Mouse (Mus musculus): ENCODE results near the gene Oit3. TPM values are rescaled to one million over a fixed set of nuclear protein-coding genes. Genes with fewer than 3 reads are reported as not detected.
"Not testable (repeated sequence)": the region's sequence is repeated elsewhere in the genome, so short reads cannot be mapped to it uniquely, and the experiment has no call there.

The Oit3 gene
- polyA plus RNA-seq, 1 experiment from 2014 or later = 1.7 TPM

DNA sequence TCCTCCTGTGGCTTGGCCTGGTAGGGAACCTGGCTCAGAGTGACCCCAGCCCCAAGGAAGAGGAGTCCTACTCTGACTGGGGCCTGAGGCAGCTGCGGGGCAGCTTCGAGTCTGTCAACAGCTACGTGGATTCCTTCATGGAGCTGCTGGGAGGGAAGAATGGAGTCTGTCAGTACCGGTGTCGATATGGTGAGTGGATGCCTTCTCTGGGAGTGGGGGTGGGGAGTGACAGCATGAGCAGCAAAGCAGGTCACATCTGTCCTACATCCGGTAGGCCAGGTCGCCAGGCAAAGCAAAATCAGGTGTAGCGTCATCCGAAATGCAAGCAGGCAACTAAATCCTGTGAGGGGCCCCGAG is 37.8 kb downstream of the Oit3 start:
- Histone ChIP-seq H3K4me2 (replicated peaks; ENCODE audit: low read depth, low read length) (no peak overlapping the region), H3K27ac (ENCODE audit: low read length) (no peak overlapping the region), H3K27me3 (replicated peaks; ENCODE audit: insufficient read depth, low read length) (no peaks in the 10 kb centered on the region), H3K9me3 (ENCODE audit: low read length) (no peaks in the 10 kb centered on the region), H3K4me1 (ENCODE audit: insufficient read depth, low read depth, low read length) (0 out of 2 replicates have a peak, but pooled peaks cover 3% of the 10 kb centered on the region), H3K4me3 (ENCODE audit: low read depth, low read length) (no peak overlapping the region), H3K36me3 (ENCODE audit: insufficient read depth, low read length) (no peaks in the 10 kb centered on the region), H3K9ac (replicated peaks; ENCODE audit: low read depth) (no peak overlapping the region)
- ATAC-seq (no peak), DNase-seq (ENCODE audit: low spot score) (no peak)
- WGBS = 65% methylated on average over 10 of the region's 10 CpGs
- TF ChIP-seq CTCF (IDR thresholded peaks at IDR 0.05) (no peak), EP300 (IDR thresholded peaks at IDR 0.05) (no peak)

DNA sequence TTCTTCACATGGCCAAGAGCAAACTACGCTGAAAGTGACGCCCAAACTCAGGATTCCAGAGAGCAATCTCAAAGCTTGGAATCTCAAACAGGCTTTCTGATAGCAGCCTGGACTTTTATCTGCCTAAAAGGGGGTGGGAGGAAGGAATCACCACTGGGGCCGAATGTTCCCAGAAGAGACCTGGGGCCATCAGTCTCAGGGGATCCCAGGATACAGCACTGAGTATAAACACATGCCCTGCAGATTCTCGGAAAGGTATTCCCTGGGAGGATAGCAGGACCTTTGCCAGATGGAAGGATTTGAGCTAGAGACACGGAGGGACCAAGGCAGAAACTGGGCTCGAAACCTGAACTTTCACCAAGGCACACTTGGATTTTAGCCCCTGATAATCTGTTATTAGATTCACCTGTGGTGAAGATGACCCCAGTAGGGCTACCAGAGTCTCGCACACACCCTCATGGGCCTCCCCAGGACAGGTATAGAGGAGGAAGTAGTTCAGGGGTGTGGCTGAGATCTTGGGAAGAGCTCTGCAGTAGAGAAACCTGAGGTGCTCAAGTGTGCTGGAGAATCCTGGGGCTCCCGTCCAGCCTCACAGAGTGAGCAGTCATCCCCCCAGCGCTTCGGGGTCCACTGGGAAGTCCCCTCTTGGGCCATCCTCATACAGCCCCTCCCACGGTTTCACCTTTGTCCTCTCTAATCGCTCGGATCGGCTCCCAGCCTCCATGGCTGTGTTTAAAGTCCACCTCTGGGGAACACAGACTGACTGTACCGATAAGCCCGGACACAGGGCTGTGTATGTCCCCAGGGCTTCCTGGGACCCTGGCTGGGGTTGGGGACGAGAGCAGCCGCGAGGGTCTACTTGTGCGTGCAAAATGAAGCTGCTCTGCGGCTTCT is 38.4 kb downstream of the Oit3 start, which contains the start of gene Pla2g12b:
TSS of gene Pla2g12b (plus strand) at position 762 of the 894 bp plus-strand sequence.
- Histone ChIP-seq H3K36me3 (ENCODE audit: insufficient read depth, low read length) (no peaks in the 10 kb centered on the region), H3K4me3 (ENCODE audit: low read depth, low read length) (no peak within 1 kb of the TSS), H3K9me3 (ENCODE audit: low read length) (no peaks in the 10 kb centered on the region), H3K4me2 (replicated peaks; ENCODE audit: low read depth, low read length) (no peak within 1 kb of the TSS), H3K27ac (ENCODE audit: low read length) (no peak within 1 kb of the TSS), H3K4me1 (ENCODE audit: insufficient read depth, low read depth, low read length) (0 out of 2 replicates have a peak, but pooled peaks cover 3% of the 10 kb centered on the region), H3K9ac (replicated peaks; ENCODE audit: low read depth) (no peak within 1 kb of the TSS), H3K27me3 (replicated peaks; ENCODE audit: insufficient read depth, low read length) (no peaks in the 10 kb centered on the region)
- DNase-seq (ENCODE audit: low spot score) (no peak), ATAC-seq (no peak)
- 57% methylated on average over 21 of the region's 21 CpGs for WGBS
- TF ChIP-seq CTCF (IDR thresholded peaks at IDR 0.05) (no peak), EP300 (IDR thresholded peaks at IDR 0.05) (no peak)

DNA sequence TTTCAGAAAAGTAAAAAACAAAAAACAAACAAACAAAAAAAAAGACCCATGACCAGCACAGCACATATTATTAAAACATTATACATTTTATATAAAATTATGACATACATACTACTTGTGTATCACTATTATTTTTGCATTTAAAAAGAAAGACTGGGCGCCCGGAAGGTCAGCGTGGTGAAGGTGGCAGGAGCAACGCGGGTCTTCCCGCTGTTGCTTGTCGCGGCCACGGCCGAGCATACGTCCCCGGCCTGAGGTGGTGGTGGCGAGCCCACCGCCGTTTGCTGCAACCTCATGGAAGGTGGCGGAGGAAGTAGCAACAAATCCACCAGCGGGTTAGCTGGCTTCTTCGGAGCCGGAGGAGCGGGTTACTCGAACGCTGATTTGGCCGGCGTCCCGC is 46.1 kb downstream of the Oit3 start, which contains the start of gene Gm10273:
TSS of gene Gm10273 (plus strand) at position 172 of the 400 bp plus-strand sequence.
- H3K27ac ChIP-seq (ENCODE audit: low read length); H3K4me3 ChIP-seq (ENCODE audit: low read depth, low read length); H3K9ac ChIP-seq (replicated peaks; ENCODE audit: low read depth); H3K36me3 ChIP-seq (ENCODE audit: insufficient read depth, low read length); ATAC-seq; DNase-seq (ENCODE audit: low spot score); H3K4me1 ChIP-seq (ENCODE audit: insufficient read depth, low read depth, low read length); H3K27me3 ChIP-seq (replicated peaks; ENCODE audit: insufficient read depth, low read length); H3K9me3 ChIP-seq (ENCODE audit: low read length); H3K4me2 ChIP-seq (replicated peaks; ENCODE audit: low read depth, low read length): not testable (repeated sequence)
- 83% methylated on average over 10 of the region's 25 CpGs for WGBS

DNA sequence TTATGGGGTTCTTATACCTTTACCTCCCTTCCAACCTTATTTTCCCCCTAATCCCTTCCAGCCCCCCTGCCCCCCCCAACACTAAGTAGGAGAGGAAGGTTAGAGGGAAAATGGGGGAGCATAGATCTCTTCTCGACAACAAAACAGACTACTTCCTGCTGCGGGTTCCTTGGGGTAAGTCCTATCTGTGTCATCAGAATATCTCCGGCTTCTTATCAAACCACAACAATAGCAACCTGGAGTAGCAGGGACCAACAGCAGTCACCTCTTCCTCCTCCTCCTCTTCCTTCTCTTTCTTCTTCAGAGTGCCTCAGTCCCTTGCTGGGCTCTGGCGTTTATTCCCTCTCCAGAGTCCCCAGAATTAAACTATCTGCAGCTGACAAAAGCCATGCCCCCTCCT is 49.7 kb downstream of the Oit3 start:
- Histone ChIP-seq H3K4me2 (replicated peaks; ENCODE audit: low read depth, low read length) (no peak overlapping the region), H3K9me3 (ENCODE audit: low read length) (no peaks in the 10 kb centered on the region), H3K4me1 (ENCODE audit: insufficient read depth, low read depth, low read length) (no peaks in the 10 kb centered on the region), H3K27ac (ENCODE audit: low read length) (no peak overlapping the region), H3K27me3 (replicated peaks; ENCODE audit: insufficient read depth, low read length) (no peaks in the 10 kb centered on the region), H3K4me3 (ENCODE audit: low read depth, low read length) (no peak overlapping the region), H3K9ac (replicated peaks; ENCODE audit: low read depth) (no peak overlapping the region), H3K36me3 (ENCODE audit: insufficient read depth, low read length) (no peaks in the 10 kb centered on the region)
- TF ChIP-seq EP300 (IDR thresholded peaks at IDR 0.05) (no peak), CTCF (IDR thresholded peaks at IDR 0.05) (no peak)
- 24% methylated on average over 4 of the region's 4 CpGs for WGBS
- ATAC-seq (no peak), DNase-seq (ENCODE audit: low spot score) (no peak)

DNA sequence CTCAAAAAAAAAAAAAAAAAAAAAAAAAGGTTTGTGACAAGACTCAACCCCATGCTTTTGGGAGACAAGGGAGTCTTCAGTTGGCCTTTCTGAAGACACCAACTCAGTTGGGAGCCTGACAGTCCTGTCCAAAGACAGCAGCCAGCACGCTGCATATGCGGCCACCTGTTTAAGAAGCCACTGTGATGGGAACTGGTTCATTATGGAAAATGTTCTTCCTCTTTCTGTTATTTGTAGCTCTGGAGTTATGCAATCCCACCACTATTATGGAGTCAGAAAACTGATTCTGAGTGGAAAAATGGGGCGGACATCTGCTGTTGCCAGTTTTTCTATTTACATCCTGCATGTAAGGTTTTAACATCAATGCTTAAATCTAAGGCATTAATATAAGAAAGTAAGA is 51.9 kb downstream of the Oit3 start:
- no peak overlapping the region for H3K27ac ChIP-seq (ENCODE audit: low read length)
- 89% methylated on average over 3 of the region's 3 CpGs for WGBS
- no peaks in the 10 kb centered on the region for H3K9me3 ChIP-seq (ENCODE audit: low read length)
- H3K4me1 ChIP-seq (ENCODE audit: insufficient read depth, low read depth, low read length) = no peaks in the 10 kb centered on the region
- no peak overlapping the region for H3K9ac ChIP-seq (replicated peaks; ENCODE audit: low read depth)
- no peak overlapping the region for H3K4me2 ChIP-seq (replicated peaks; ENCODE audit: low read depth, low read length)
- ATAC-seq = no peak
- DNase-seq (ENCODE audit: low spot score) = no peak
- H3K36me3 ChIP-seq (ENCODE audit: insufficient read depth, low read length) = no peaks in the 10 kb centered on the region
- H3K27me3 ChIP-seq (replicated peaks; ENCODE audit: insufficient read depth, low read length) = no peaks in the 10 kb centered on the region
- TF ChIP-seq EP300 (IDR thresholded peaks at IDR 0.05) (no peak), CTCF (IDR thresholded peaks at IDR 0.05) (no peak)
- no peak overlapping the region for H3K4me3 ChIP-seq (ENCODE audit: low read depth, low read length)

- H3K36me3 ChIP-seq (ENCODE audit: insufficient read depth, low read length) = no peaks in the 10 kb centered on the region
- ATAC-seq = no peak
- no peak overlapping the region for H3K4me3 ChIP-seq (ENCODE audit: low read depth, low read length)
- no peak overlapping the region for H3K27ac ChIP-seq (ENCODE audit: low read length)
- H3K9ac ChIP-seq (replicated peaks; ENCODE audit: low read depth) = no peak overlapping the region
- no peak overlapping the region for H3K4me2 ChIP-seq (replicated peaks; ENCODE audit: low read depth, low read length)
- DNase-seq (ENCODE audit: low spot score) = no peak
- H3K9me3 ChIP-seq (ENCODE audit: low read length) = no peaks in the 10 kb centered on the region
- WGBS = 85% methylated on average over 7 of the region's 8 CpGs
- no peaks in the 10 kb centered on the region for H3K4me1 ChIP-seq (ENCODE audit: insufficient read depth, low read depth, low read length)
- TF ChIP-seq EP300 (IDR thresholded peaks at IDR 0.05) (no peak), CTCF (IDR thresholded peaks at IDR 0.05) (no peak)
- no peaks in the 10 kb centered on the region for H3K27me3 ChIP-seq (replicated peaks; ENCODE audit: insufficient read depth, low read length)
Observed at GRCm38 (mm10) chr10:59386951-59387350, 54.6 kb downstream of the Oit3 start.

DNA sequence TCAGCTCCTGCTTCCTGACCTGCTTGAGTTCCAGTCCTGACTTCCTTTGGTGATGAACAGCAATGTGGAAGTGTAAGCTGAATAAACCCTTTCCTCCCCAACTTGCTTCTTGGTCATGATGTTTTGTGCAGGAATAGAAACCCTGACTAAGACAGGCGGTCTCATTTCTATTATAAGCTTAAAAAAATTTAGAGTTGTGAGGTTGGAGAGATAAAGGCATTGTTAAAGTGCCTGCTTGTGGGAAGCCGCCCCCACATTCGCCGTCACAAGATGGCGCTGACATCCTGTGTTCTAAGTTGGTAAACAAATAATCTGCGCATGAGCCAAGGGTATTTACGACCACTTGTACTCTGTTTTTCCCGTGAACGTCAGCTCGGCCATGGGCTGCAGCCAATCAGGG is 60.0 kb downstream of the Oit3 start:
- H3K4me3 ChIP-seq (ENCODE audit: low read depth, low read length); ATAC-seq; H3K36me3 ChIP-seq (ENCODE audit: insufficient read depth, low read length); H3K27ac ChIP-seq (ENCODE audit: low read length); H3K27me3 ChIP-seq (replicated peaks; ENCODE audit: insufficient read depth, low read length); H3K4me2 ChIP-seq (replicated peaks; ENCODE audit: low read depth, low read length); H3K4me1 ChIP-seq (ENCODE audit: insufficient read depth, low read depth, low read length); DNase-seq (ENCODE audit: low spot score); H3K9me3 ChIP-seq (ENCODE audit: low read length); H3K9ac ChIP-seq (replicated peaks; ENCODE audit: low read depth): not testable (repeated sequence)
- 81% methylated on average over 5 of the region's 10 CpGs for WGBS
